Mouse (Mus musculus): ENCODE results near the gene Abca3. TPM values are rescaled to one million over a fixed set of nuclear protein-coding genes. Genes with fewer than 3 reads are reported as not detected.

The Abca3 gene
- polyA plus RNA-seq (2014; fragmentation: Nextera tagmentation; extraction: Ambion mirVana), result 16.3 and 16.4 TPM in 2 replicates

- under 1% methylated on average over 55 of the region's 55 CpGs for WGBS
- Histone ChIP-seq H3K9me3 (ENCODE audit: control insufficient read depth, low read depth, low read length) (no peaks in the 10 kb centered on the region), H3K4me3 (ENCODE audit: low read depth, low read length) (peak within 1 kb of the TSS; percentile 72), H3K4me1 (ENCODE audit: control insufficient read depth, insufficient read depth, low read length) (no peaks in the 10 kb centered on the region; the same call in 1 of the 2 replicates), H3K4me2 (replicated peaks; ENCODE audit: low read depth, low read length) (peak within 1 kb of the TSS; percentile 97), H3K9ac (replicated peaks; ENCODE audit: low read depth, low read length) (peak within 1 kb of the TSS; percentile 64), H3K27ac (ENCODE audit: low read length) (0 out of 2 replicates have a peak within 1 kb of the TSS, but pooled peaks have one; percentile 24), H3K27me3 (ENCODE audit: control insufficient read depth, insufficient read depth, low read length) (no peaks in the 10 kb centered on the region), H3K36me3 (ENCODE audit: control insufficient read depth, insufficient read depth, low read length) (no peaks in the 10 kb centered on the region)
- ATAC-seq (ENCODE audit: insufficient number of reproducible peaks, insufficient read depth, low FRiP score, low read depth), result peak; percentile 97
Measured at GRCm38 (mm10) chr17:24351760-24352357, at the start of gene Abca3. TSS of gene Abca3 (plus strand) at chr17:24351950.

GRCm38 (mm10) chr17:24307500-24307899, 44.2 kb upstream of the Abca3 start:
- Histone ChIP-seq H3K9me3 (ENCODE audit: control insufficient read depth, low read depth, low read length) (no peaks in the 10 kb centered on the region), H3K36me3 (ENCODE audit: control insufficient read depth, insufficient read depth, low read length) (no peaks in the 10 kb centered on the region), H3K27ac (ENCODE audit: low read length) (no peak overlapping the region), H3K4me2 (replicated peaks; ENCODE audit: low read depth, low read length) (no peak overlapping the region), H3K27me3 (ENCODE audit: control insufficient read depth, insufficient read depth, low read length) (no peaks in the 10 kb centered on the region), H3K4me1 (ENCODE audit: control insufficient read depth, insufficient read depth, low read length) (no peaks in the 10 kb centered on the region), H3K4me3 (ENCODE audit: low read depth, low read length) (no peak overlapping the region), H3K9ac (replicated peaks; ENCODE audit: low read depth, low read length) (no peak overlapping the region)
- no peak for ATAC-seq (ENCODE audit: insufficient number of reproducible peaks, insufficient read depth, low FRiP score, low read depth)
- 45% methylated on average over 4 of the region's 4 CpGs for WGBS

GRCm38 (mm10) chr17:24320826-24321225, 30.9 kb upstream of the Abca3 start:
- Histone ChIP-seq H3K27me3 (ENCODE audit: control insufficient read depth, insufficient read depth, low read length) (no peaks in the 10 kb centered on the region), H3K4me1 (ENCODE audit: control insufficient read depth, insufficient read depth, low read length) (no peaks in the 10 kb centered on the region), H3K4me2 (replicated peaks; ENCODE audit: low read depth, low read length) (no peak overlapping the region), H3K27ac (ENCODE audit: low read length) (no peak overlapping the region), H3K36me3 (ENCODE audit: control insufficient read depth, insufficient read depth, low read length) (no peaks in the 10 kb centered on the region), H3K4me3 (ENCODE audit: low read depth, low read length) (no peak overlapping the region), H3K9ac (replicated peaks; ENCODE audit: low read depth, low read length) (no peak overlapping the region), H3K9me3 (ENCODE audit: control insufficient read depth, low read depth, low read length) (no peaks in the 10 kb centered on the region)
- WGBS, result 90% methylated on average over 3 of the region's 3 CpGs
- no peak for ATAC-seq (ENCODE audit: insufficient number of reproducible peaks, insufficient read depth, low FRiP score, low read depth)

- H3K9ac ChIP-seq (replicated peaks; ENCODE audit: low read depth, low read length), result no peak overlapping the region
- no peak for ATAC-seq (ENCODE audit: insufficient number of reproducible peaks, insufficient read depth, low FRiP score, low read depth)
- H3K36me3 ChIP-seq (ENCODE audit: control insufficient read depth, insufficient read depth, low read length), result no peaks in the 10 kb centered on the region
- H3K27me3 ChIP-seq (ENCODE audit: control insufficient read depth, insufficient read depth, low read length), result no peaks in the 10 kb centered on the region
- 83% methylated on average over 10 of the region's 10 CpGs for WGBS
- no peaks in the 10 kb centered on the region for H3K9me3 ChIP-seq (ENCODE audit: control insufficient read depth, low read depth, low read length)
- H3K4me3 ChIP-seq (ENCODE audit: low read depth, low read length), result no peak overlapping the region
- no peak overlapping the region for H3K27ac ChIP-seq (ENCODE audit: low read length)
- no peak overlapping the region for H3K4me2 ChIP-seq (replicated peaks; ENCODE audit: low read depth, low read length)
- H3K4me1 ChIP-seq (ENCODE audit: control insufficient read depth, insufficient read depth, low read length), result no peaks in the 10 kb centered on the region
Measured at GRCm38 (mm10) chr17:24325051-24325450, 26.7 kb upstream of the Abca3 start.

- no peaks in the 10 kb centered on the region for H3K27me3 ChIP-seq (ENCODE audit: control insufficient read depth, insufficient read depth, low read length)
- no peak overlapping the region for H3K4me2 ChIP-seq (replicated peaks; ENCODE audit: low read depth, low read length)
- H3K27ac ChIP-seq (ENCODE audit: low read length), result no peak overlapping the region
- H3K9me3 ChIP-seq (ENCODE audit: control insufficient read depth, low read depth, low read length), result no peaks in the 10 kb centered on the region
- no peaks in the 10 kb centered on the region for H3K4me1 ChIP-seq (ENCODE audit: control insufficient read depth, insufficient read depth, low read length)
- no peaks in the 10 kb centered on the region for H3K36me3 ChIP-seq (ENCODE audit: control insufficient read depth, insufficient read depth, low read length)
- no peak overlapping the region for H3K4me3 ChIP-seq (ENCODE audit: low read depth, low read length)
- no peak for ATAC-seq (ENCODE audit: insufficient number of reproducible peaks, insufficient read depth, low FRiP score, low read depth)
- no peak overlapping the region for H3K9ac ChIP-seq (replicated peaks; ENCODE audit: low read depth, low read length)
- WGBS, result 75% methylated on average over 7 of the region's 7 CpGs
Measured at GRCm38 (mm10) chr17:24327656-24328055, 24.1 kb upstream of the Abca3 start.

GRCm38 (mm10) chr17:24344672-24345071, 7.1 kb upstream of the Abca3 start:
- Histone ChIP-seq H3K27me3 (ENCODE audit: control insufficient read depth, insufficient read depth, low read length) (no peaks in the 10 kb centered on the region), H3K4me1 (ENCODE audit: control insufficient read depth, insufficient read depth, low read length) (no peaks in the 10 kb centered on the region), H3K4me2 (replicated peaks; ENCODE audit: low read depth, low read length) (no peak overlapping the region), H3K27ac (ENCODE audit: low read length) (no peak overlapping the region), H3K4me3 (ENCODE audit: low read depth, low read length) (no peak overlapping the region), H3K36me3 (ENCODE audit: control insufficient read depth, insufficient read depth, low read length) (no peaks in the 10 kb centered on the region), H3K9ac (replicated peaks; ENCODE audit: low read depth, low read length) (no peak overlapping the region), H3K9me3 (ENCODE audit: control insufficient read depth, low read depth, low read length) (no peaks in the 10 kb centered on the region)
- WGBS, result 83% methylated on average over 8 of the region's 8 CpGs
- no peak for ATAC-seq (ENCODE audit: insufficient number of reproducible peaks, insufficient read depth, low FRiP score, low read depth)

GRCm38 (mm10) chr17:24346831-24347230, 4.9 kb upstream of the Abca3 start:
- no peak for ATAC-seq (ENCODE audit: insufficient number of reproducible peaks, insufficient read depth, low FRiP score, low read depth)

GRCm38 (mm10) chr17:24349176-24349575, 2.6 kb upstream of the Abca3 start:
- H3K27ac ChIP-seq (ENCODE audit: low read length), result no peak overlapping the region
- H3K4me1 ChIP-seq (ENCODE audit: control insufficient read depth, insufficient read depth, low read length), result no peaks in the 10 kb centered on the region; the same call in 1 of the 2 replicates
- no peak overlapping the region for H3K9ac ChIP-seq (replicated peaks; ENCODE audit: low read depth, low read length)
- WGBS, result 74% methylated on average over 2 of the region's 2 CpGs
- no peak for ATAC-seq (ENCODE audit: insufficient number of reproducible peaks, insufficient read depth, low FRiP score, low read depth)
- no peak overlapping the region for H3K4me2 ChIP-seq (replicated peaks; ENCODE audit: low read depth, low read length)
- H3K36me3 ChIP-seq (ENCODE audit: control insufficient read depth, insufficient read depth, low read length), result no peaks in the 10 kb centered on the region
- H3K4me3 ChIP-seq (ENCODE audit: low read depth, low read length), result no peak overlapping the region
- no peaks in the 10 kb centered on the region for H3K27me3 ChIP-seq (ENCODE audit: control insufficient read depth, insufficient read depth, low read length)
- H3K9me3 ChIP-seq (ENCODE audit: control insufficient read depth, low read depth, low read length), result no peaks in the 10 kb centered on the region

More at GRCm38 (mm10) chr17:24346831-24347230, 4.9 kb upstream of the Abca3 start:
- WGBS, result 48% methylated on average over 7 of the region's 7 CpGs
- no peaks in the 10 kb centered on the region for H3K27me3 ChIP-seq (ENCODE audit: control insufficient read depth, insufficient read depth, low read length)
- no peaks in the 10 kb centered on the region for H3K4me1 ChIP-seq (ENCODE audit: control insufficient read depth, insufficient read depth, low read length)
- no peak overlapping the region for H3K4me2 ChIP-seq (replicated peaks; ENCODE audit: low read depth, low read length)
- H3K4me3 ChIP-seq (ENCODE audit: low read depth, low read length), result no peak overlapping the region
- no peaks in the 10 kb centered on the region for H3K9me3 ChIP-seq (ENCODE audit: control insufficient read depth, low read depth, low read length)
- no peak overlapping the region for H3K9ac ChIP-seq (replicated peaks; ENCODE audit: low read depth, low read length)
- no peak overlapping the region for H3K27ac ChIP-seq (ENCODE audit: low read length)
- H3K36me3 ChIP-seq (ENCODE audit: control insufficient read depth, insufficient read depth, low read length), result no peaks in the 10 kb centered on the region

All from stomach, embryonic 14.5 days (tissue).